Mouse (Mus musculus) erythroblast, embryonic 14.5 days (primary cell): ENCODE data around the gene Rem1. TPM values are rescaled to one million over a fixed set of nuclear protein-coding genes. Genes with fewer than 3 reads are reported as not detected.
"Not testable (repeated sequence)": the region's sequence is repeated elsewhere in the genome, so short reads cannot be mapped to it uniquely, and the experiment has no call there.

Experiments used
- H3K27me3 ChIP-seq: 2 replicates; pipeline ENCODE4 v1.6.1; 2012; ENCODE audit warnings: inconsistent platforms; ENCODE audit not compliant: control insufficient read depth
- H3K36me3 ChIP-seq: 2 replicates; pipeline ENCODE4 v1.6.1; 2012; ENCODE audit warnings: mild to moderate bottlenecking, inconsistent platforms; ENCODE audit not compliant: control insufficient read depth
- H3K4me1 ChIP-seq: 2 replicates; pipeline ENCODE4 v1.6.1; 2012; ENCODE audit warnings: inconsistent platforms; ENCODE audit not compliant: control insufficient read depth
- H3K4me3 ChIP-seq: replicated peaks from 2 replicates; pipeline ENCODE3; 2012; ENCODE audit warnings: moderate library complexity, mild to moderate bottlenecking, inconsistent platforms
- H3K9me3 ChIP-seq: 2 replicates; pipeline ENCODE4 v1.6.1; 2012; ENCODE audit warnings: low read length, inconsistent platforms, mixed read lengths; ENCODE audit not compliant: control insufficient read depth
- GATA1 ChIP-seq: IDR thresholded peaks from 2 replicates; pipeline ENCODE4 v1.6.1; 2012; ENCODE audit warnings: low read length, inconsistent platforms, mixed read lengths
- TAL1 ChIP-seq: IDR thresholded peaks from 3 replicates; pipeline ENCODE4 v1.6.1; 2012; ENCODE audit warnings: low read length, inconsistent platforms, mixed read lengths
- polyA plus RNA-seq: library from polyadenylated mRNA; stranded (reverse); fragments of >175 nt; gene quantifications from 2 replicates; pipeline ENCODE4 v1.2.3, GENCODE M21; 2012

Rem1 gene
- polyA plus RNA-seq, 1 experiment = not detected

- no peaks in the 10 kb centered on the region for H3K36me3 ChIP-seq
- no peak overlapping the region for H3K4me3 ChIP-seq
- H3K4me1 ChIP-seq = no peaks in the 10 kb centered on the region
- TF ChIP-seq TAL1 (no peak), GATA1 (no peak)
- peaks cover 8% of the 10 kb centered on the region for H3K27me3 ChIP-seq
- H3K9me3 ChIP-seq = no peaks in the 10 kb centered on the region
These were observed 10.6 kb downstream of the Rem1 start for GRCm38 (mm10) chr2:152637381-152637780.

GRCm38 (mm10) chr2:152638865-152639264 is 12.1 kb downstream of the Rem1 start:
- no peak overlapping the region for H3K4me3 ChIP-seq
- no peaks in the 10 kb centered on the region for H3K4me1 ChIP-seq
- peaks cover 2% of the 10 kb centered on the region; the same call in 1 of the 2 replicates for H3K9me3 ChIP-seq
- no peaks in the 10 kb centered on the region for H3K36me3 ChIP-seq
- peaks cover 3% of the 10 kb centered on the region for H3K27me3 ChIP-seq
- TF ChIP-seq GATA1 (no peak), TAL1 (no peak)

GRCm38 (mm10) chr2:152639406-152640113 is 12.8 kb downstream of the Rem1 start:
- peaks cover under 1% of the 10 kb centered on the region for H3K27me3 ChIP-seq
- H3K36me3 ChIP-seq = no peaks in the 10 kb centered on the region
- TF ChIP-seq GATA1 = no peak
- TF ChIP-seq TAL1 = no peak
- peaks cover 2% of the 10 kb centered on the region; the same call in 1 of the 2 replicates for H3K9me3 ChIP-seq
- H3K4me1 ChIP-seq = no peaks in the 10 kb centered on the region
- H3K4me3 ChIP-seq = no peak overlapping the region

GRCm38 (mm10) chr2:152652901-152653620 is 26.3 kb downstream of the Rem1 start:
- Histone ChIP-seq H3K4me3 (no peak overlapping the region), H3K4me1 (no peaks in the 10 kb centered on the region), H3K36me3 (no peaks in the 10 kb centered on the region), H3K9me3 (no peaks in the 10 kb centered on the region), H3K27me3 (no peaks in the 10 kb centered on the region)
- TF ChIP-seq TAL1 (no peak), GATA1 (no peak)

- H3K4me1 ChIP-seq = no peaks in the 10 kb centered on the region
- H3K27me3 ChIP-seq = no peaks in the 10 kb centered on the region
- H3K36me3 ChIP-seq = no peaks in the 10 kb centered on the region
- no peak overlapping the region for H3K4me3 ChIP-seq
- H3K9me3 ChIP-seq = no peaks in the 10 kb centered on the region
- TF ChIP-seq TAL1 (no peak), GATA1 (no peak)
These were observed 27.3 kb downstream of the Rem1 start for GRCm38 (mm10) chr2:152653874-152654715.

GRCm38 (mm10) chr2:152657398-152657797 is 30.6 kb downstream of the Rem1 start:
- H3K9me3 ChIP-seq = no peaks in the 10 kb centered on the region
- H3K4me1 ChIP-seq = no peaks in the 10 kb centered on the region
- no peaks in the 10 kb centered on the region for H3K36me3 ChIP-seq
- H3K4me3 ChIP-seq = no peak overlapping the region
- H3K27me3 ChIP-seq = no peaks in the 10 kb centered on the region
- no peak for TF ChIP-seq TAL1
- TF ChIP-seq GATA1 = no peak

GRCm38 (mm10) chr2:152661163-152661562 is 34.4 kb downstream of the Rem1 start:
- no peak for TF ChIP-seq GATA1

GRCm38 (mm10) chr2:152666191-152666590 is 39.4 kb downstream of the Rem1 start:
- not testable (repeated sequence) for H3K9me3 ChIP-seq, H3K36me3 ChIP-seq, H3K27me3 ChIP-seq, H3K4me3 ChIP-seq
- peaks cover 22% of the 10 kb centered on the region for H3K4me1 ChIP-seq

More at GRCm38 (mm10) chr2:152661163-152661562, 34.4 kb downstream of the Rem1 start:
- peaks cover 2% of the 10 kb centered on the region; the same call in 1 of the 2 replicates for H3K27me3 ChIP-seq
- H3K4me1 ChIP-seq = no peaks in the 10 kb centered on the region
- no peaks in the 10 kb centered on the region for H3K36me3 ChIP-seq
- H3K9me3 ChIP-seq = no peaks in the 10 kb centered on the region
- no peak overlapping the region for H3K4me3 ChIP-seq

- peaks cover 39% of the 10 kb centered on the region for H3K4me1 ChIP-seq
- H3K9me3 ChIP-seq = no peaks in the 10 kb centered on the region
- peaks cover 2% of the 10 kb centered on the region; the same call in 1 of the 2 replicates for H3K27me3 ChIP-seq
- peak within 1 kb of the TSS; percentile 85 for H3K4me3 ChIP-seq
- peaks cover 20% of the 10 kb centered on the region for H3K36me3 ChIP-seq
- TF ChIP-seq TAL1 (no peak), GATA1 (no peak)
These were observed 42.5 kb downstream of the Rem1 start, which contains the start of gene H13 for GRCm38 (mm10) chr2:152669256-152669638. Gene H13, plus strand, starts transcription at chr2:152669461.
